Mouse (Mus musculus): ENCODE measurements at regions not wholly inside any gene's neighbourhood (a gene's known extent, or its start where the extent isn't known, plus 50 kb on each side); places are given as distances from the start of the nearest gene placed in this dataset.
A peak's percentile ranks its signal among the peaks of the same experiment; 100 is the strongest.

- 28% methylated on average over 6 of the region's 6 CpGs for WGBS
- DNase-seq (peak; percentile 13), ATAC-seq (peak; percentile 80)
- Histone ChIP-seq H3K36me3 (ENCODE audit: insufficient read depth) (no peaks in the 10 kb centered on the region), H3K9me3 (ENCODE audit: low read length) (no peaks in the 10 kb centered on the region), H3K27ac (ENCODE audit: low read depth, low read length) (no peak overlapping the region), H3K27me3 (ENCODE audit: insufficient read depth, low read length) (no peaks in the 10 kb centered on the region), H3K4me3 (ENCODE audit: low read depth, low read length) (no peak overlapping the region), H3K9ac (no peak overlapping the region), H3K4me1 (ENCODE audit: insufficient read depth) (no peaks in the 10 kb centered on the region), H3K4me2 (ENCODE audit: low read depth) (no peak overlapping the region)
- no peak for TF ChIP-seq CTCF (IDR thresholded peaks at IDR 0.05; ENCODE audit: low read depth)
Measured at GRCm38 (mm10) chr14:58202607-58203295, 132.4 kb downstream of the Fgf9 start.

GRCm38 (mm10) chr14:58189948-58190347, 119.6 kb downstream of the Fgf9 start:
- WGBS, result 91% methylated on average over 15 of the region's 15 CpGs
- Histone ChIP-seq H3K4me3 (ENCODE audit: low read depth, low read length) (no peak overlapping the region), H3K27ac (ENCODE audit: low read depth, low read length) (no peak overlapping the region), H3K9me3 (ENCODE audit: low read length) (no peaks in the 10 kb centered on the region), H3K9ac (no peak overlapping the region), H3K4me1 (ENCODE audit: insufficient read depth) (no peaks in the 10 kb centered on the region), H3K4me2 (ENCODE audit: low read depth) (no peak overlapping the region), H3K36me3 (ENCODE audit: insufficient read depth) (no peaks in the 10 kb centered on the region), H3K27me3 (ENCODE audit: insufficient read depth, low read length) (no peaks in the 10 kb centered on the region)
- no peak for ATAC-seq
- no peak for TF ChIP-seq CTCF (IDR thresholded peaks at IDR 0.05; ENCODE audit: low read depth)
- no peak for DNase-seq

- DNase-seq, result no peak
- ATAC-seq, result no peak
- H3K4me3 ChIP-seq (ENCODE audit: low read depth, low read length), result no peak overlapping the region
- no peak overlapping the region for H3K27ac ChIP-seq (ENCODE audit: low read depth, low read length)
- H3K4me2 ChIP-seq (ENCODE audit: low read depth), result no peak overlapping the region
- H3K4me1 ChIP-seq (ENCODE audit: insufficient read depth), result no peaks in the 10 kb centered on the region
- no peaks in the 10 kb centered on the region for H3K36me3 ChIP-seq (ENCODE audit: insufficient read depth)
- no peak overlapping the region for H3K9ac ChIP-seq
- 67% methylated on average over 5 of the region's 5 CpGs for WGBS
- H3K27me3 ChIP-seq (ENCODE audit: insufficient read depth, low read length), result no peaks in the 10 kb centered on the region
- H3K9me3 ChIP-seq (ENCODE audit: low read length), result no peaks in the 10 kb centered on the region
- no peak for TF ChIP-seq CTCF (IDR thresholded peaks at IDR 0.05; ENCODE audit: low read depth)
Measured at GRCm38 (mm10) chr14:58182869-58183268, 112.5 kb downstream of the Fgf9 start.

GRCm38 (mm10) chr14:58180724-58181123, 110.4 kb downstream of the Fgf9 start:
- DNase-seq (no peak), ATAC-seq (no peak)
- Histone ChIP-seq H3K9me3 (ENCODE audit: low read length) (no peaks in the 10 kb centered on the region), H3K27ac (ENCODE audit: low read depth, low read length) (no peak overlapping the region), H3K4me2 (ENCODE audit: low read depth) (no peak overlapping the region), H3K27me3 (ENCODE audit: insufficient read depth, low read length) (no peaks in the 10 kb centered on the region), H3K9ac (no peak overlapping the region), H3K36me3 (ENCODE audit: insufficient read depth) (no peaks in the 10 kb centered on the region), H3K4me3 (ENCODE audit: low read depth, low read length) (no peak overlapping the region), H3K4me1 (ENCODE audit: insufficient read depth) (no peaks in the 10 kb centered on the region)
- no peak for TF ChIP-seq CTCF (IDR thresholded peaks at IDR 0.05; ENCODE audit: low read depth)

- TF ChIP-seq CTCF (IDR thresholded peaks at IDR 0.05; ENCODE audit: low read depth), result no peak
Measured at GRCm38 (mm10) chr14:58175651-58176363, 105.5 kb downstream of the Fgf9 start.

GRCm38 (mm10) chr14:58174512-58174911, 104.2 kb downstream of the Fgf9 start:
- no peaks in the 10 kb centered on the region for H3K4me1 ChIP-seq (ENCODE audit: insufficient read depth)
- no peak for DNase-seq
- no peak overlapping the region for H3K4me2 ChIP-seq (ENCODE audit: low read depth)
- no peaks in the 10 kb centered on the region for H3K9me3 ChIP-seq (ENCODE audit: low read length)
- TF ChIP-seq CTCF (IDR thresholded peaks at IDR 0.05; ENCODE audit: low read depth), result no peak
- H3K27me3 ChIP-seq (ENCODE audit: insufficient read depth, low read length), result no peaks in the 10 kb centered on the region
- H3K4me3 ChIP-seq (ENCODE audit: low read depth, low read length), result no peak overlapping the region
- H3K27ac ChIP-seq (ENCODE audit: low read depth, low read length), result no peak overlapping the region
- H3K9ac ChIP-seq, result no peak overlapping the region
- no peak for ATAC-seq
- no peaks in the 10 kb centered on the region for H3K36me3 ChIP-seq (ENCODE audit: insufficient read depth)
- WGBS, result 69% methylated on average over 6 of the region's 6 CpGs

More at GRCm38 (mm10) chr14:58175651-58176363, 105.5 kb downstream of the Fgf9 start:
- H3K4me2 ChIP-seq (ENCODE audit: low read depth), result no peak overlapping the region
- DNase-seq (no peak), ATAC-seq (no peak)
- H3K4me3 ChIP-seq (ENCODE audit: low read depth, low read length), result no peak overlapping the region
- H3K4me1 ChIP-seq (ENCODE audit: insufficient read depth), result no peaks in the 10 kb centered on the region
- no peaks in the 10 kb centered on the region for H3K9me3 ChIP-seq (ENCODE audit: low read length)
- no peak overlapping the region for H3K9ac ChIP-seq
- H3K36me3 ChIP-seq (ENCODE audit: insufficient read depth), result no peaks in the 10 kb centered on the region
- no peak overlapping the region for H3K27ac ChIP-seq (ENCODE audit: low read depth, low read length)
- 84% methylated on average over 5 of the region's 5 CpGs for WGBS
- no peaks in the 10 kb centered on the region for H3K27me3 ChIP-seq (ENCODE audit: insufficient read depth, low read length)

- H3K4me1 ChIP-seq (ENCODE audit: insufficient read depth), result no peaks in the 10 kb centered on the region
- no peaks in the 10 kb centered on the region for H3K27me3 ChIP-seq (ENCODE audit: insufficient read depth, low read length)
- no peak overlapping the region for H3K27ac ChIP-seq (ENCODE audit: low read depth, low read length)
- no peak for DNase-seq
- H3K36me3 ChIP-seq (ENCODE audit: insufficient read depth), result no peaks in the 10 kb centered on the region
- no peak overlapping the region for H3K4me2 ChIP-seq (ENCODE audit: low read depth)
- 95% methylated on average over 5 of the region's 5 CpGs for WGBS
- ATAC-seq, result no peak
- no peak for TF ChIP-seq CTCF (IDR thresholded peaks at IDR 0.05; ENCODE audit: low read depth)
- H3K4me3 ChIP-seq (ENCODE audit: low read depth, low read length), result no peak overlapping the region
- H3K9me3 ChIP-seq (ENCODE audit: low read length), result no peaks in the 10 kb centered on the region
- no peak overlapping the region for H3K9ac ChIP-seq
Measured at GRCm38 (mm10) chr14:58168920-58169319, 98.6 kb downstream of the Fgf9 start.

Data from forebrain, postnatal 0 days (tissue).